Mouse (Mus musculus): ENCODE data around the gene Ppm1h. TPM values are rescaled to one million over a fixed set of nuclear protein-coding genes. Genes with fewer than 3 reads are reported as not detected.
A peak's percentile ranks its signal among the peaks of the same experiment; 100 is the strongest.

The Ppm1h gene
- polyA plus RNA-seq, 1 experiment from 2014 or later: 8.8 TPM

MicroRNA genes within 50 kb of the gene (microRNA counts, 519-probe panel; counts per million panel counts)
- microRNA mmu-let-7i: 6,391 counts per million, percentile 93 among the panel's probes with 10 or more counts

Small RNA genes within 50 kb of the gene (microRNA-seq; reads per million reads assigned to microRNA genes)
- gene Mir6412: not detected
- not detected for gene Mir8104
- 47,860 reads per million, percentile 100 among the genes with 10 or more reads in this experiment for gene Mirlet7i

Other genes with a start within 250 kb of the Ppm1h start
- gene Avpr1a, start 230.3 kb upstream of the Ppm1h start, polyA plus RNA-seq (2014; fragmentation: Nextera tagmentation; extraction: Ambion mirVana): 0.80 and 1.0 TPM in 2 replicates